Mouse (Mus musculus): Measurements from ENCODE around the gene Zfp512. TPM values are rescaled to one million over a fixed set of nuclear protein-coding genes. Genes with fewer than 3 reads are reported as not detected.
"Not testable (repeated sequence)": the region's sequence is repeated elsewhere in the genome, so short reads cannot be mapped to it uniquely, and the experiment has no call there.

The Zfp512 gene
- polyA plus RNA-seq, 1 experiment from 2014 or later, result 100 TPM

DNA sequence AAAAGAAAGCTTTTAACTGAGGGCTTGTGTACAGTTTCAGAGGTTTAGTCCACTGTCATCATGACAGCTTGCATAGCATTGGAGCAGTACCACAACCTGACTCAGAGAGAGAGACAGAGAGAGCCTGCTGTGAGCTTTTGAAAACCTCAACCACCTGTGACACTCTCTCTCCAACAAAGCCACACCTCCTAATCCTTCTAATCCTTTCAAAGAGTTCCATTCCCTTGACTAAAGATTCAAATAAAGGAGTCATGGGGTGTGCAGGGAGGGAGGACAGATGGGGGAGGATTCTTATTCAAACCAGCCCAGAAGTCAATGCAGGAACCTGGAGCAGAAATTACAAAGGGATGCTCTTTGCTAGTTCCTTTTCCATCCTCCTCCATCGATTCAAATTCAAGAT is 39.8 kb downstream of the Zfp512 start:
- 67% methylated on average over 1 of the region's 1 CpGs for WGBS
- Histone ChIP-seq H3K4me1 (peaks cover 12% of the 10 kb centered on the region), H3K36me3 (peaks cover 8% of the 10 kb centered on the region), H3K9ac (no peak overlapping the region), H3K27me3 (replicated peaks) (no peaks in the 10 kb centered on the region), H3K4me3 (no peak overlapping the region), H3K27ac (no peak overlapping the region), H3K4me2 (replicated peaks) (no peak overlapping the region), H3K9me3 (no peaks in the 10 kb centered on the region)
- ATAC-seq (ENCODE audit: low FRiP score, low read depth), result no peak

DNA sequence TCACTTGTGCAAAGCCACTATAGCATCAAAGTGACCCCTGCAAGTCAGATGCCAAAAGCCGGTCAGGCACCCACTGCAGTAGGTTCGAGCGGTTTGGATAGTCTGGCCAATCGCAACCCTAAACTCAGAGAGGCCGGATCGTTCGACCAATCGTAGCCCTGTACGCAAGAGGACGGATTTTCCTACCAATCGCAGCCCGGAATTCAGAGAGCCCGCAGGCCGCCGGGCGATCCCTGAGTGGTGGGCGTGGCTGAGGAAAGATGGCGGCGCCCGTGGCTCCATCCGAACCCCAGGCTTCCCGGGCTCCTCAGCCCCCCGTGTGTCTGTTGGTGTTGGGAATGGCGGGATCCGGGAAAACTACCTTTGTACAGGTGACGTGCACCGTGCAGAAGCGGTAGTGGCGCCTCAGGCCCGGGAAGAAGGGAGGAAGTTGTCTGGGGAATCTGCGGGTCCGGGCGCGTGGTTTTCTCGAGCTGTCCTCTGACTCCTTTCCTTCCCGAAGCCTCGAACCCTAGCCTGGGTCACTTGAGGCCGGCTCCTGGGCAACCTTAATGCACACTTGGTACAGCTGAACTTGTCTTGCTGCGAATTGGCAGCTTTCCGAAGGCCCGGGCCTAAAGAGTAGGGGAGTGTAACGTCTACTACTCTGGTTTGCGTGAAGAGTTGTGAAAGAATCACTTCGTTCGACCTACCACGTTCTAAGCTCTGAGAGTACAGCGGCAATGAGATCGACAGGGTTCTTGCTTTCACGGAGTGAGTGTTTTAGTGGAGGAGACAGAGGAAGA is 42.5 kb downstream of the Zfp512 start, which contains the start of gene Gpn1:
Gene Gpn1 (plus strand): TSS at position 229 of the 785 bp plus-strand sequence.
- no peak within 1 kb of the TSS for H3K27ac ChIP-seq
- under 1% methylated on average over 49 of the region's 49 CpGs for WGBS

DNA sequence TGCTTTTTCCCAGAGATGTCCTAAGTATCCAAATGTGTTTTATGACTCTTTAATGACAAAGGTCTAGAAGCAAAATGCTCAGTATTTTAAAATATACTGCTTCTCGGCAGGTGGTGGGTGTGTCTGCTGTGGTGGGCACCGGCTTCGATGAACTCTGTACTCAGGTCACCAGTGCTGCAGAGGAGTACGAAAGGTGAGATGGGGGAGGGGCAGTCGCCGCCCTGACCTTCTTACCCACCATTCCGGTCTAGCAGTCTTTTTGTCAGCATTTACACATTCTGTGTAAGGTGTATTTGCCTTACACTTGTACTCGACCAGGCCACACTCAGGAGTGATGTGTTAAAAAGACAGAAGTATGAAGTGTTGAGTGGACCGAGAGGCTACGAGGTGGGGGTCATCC is 52.6 kb downstream of the Zfp512 start:
- WGBS, result 93% methylated on average over 10 of the region's 10 CpGs
- no peak overlapping the region for H3K4me2 ChIP-seq (replicated peaks)
- no peak overlapping the region for H3K27ac ChIP-seq
- peaks cover 78% of the 10 kb centered on the region for H3K36me3 ChIP-seq
- H3K4me3 ChIP-seq, result no peak overlapping the region
- H3K9ac ChIP-seq, result no peak overlapping the region
- H3K9me3 ChIP-seq, result no peaks in the 10 kb centered on the region
- ATAC-seq (ENCODE audit: low FRiP score, low read depth), result no peak
- no peaks in the 10 kb centered on the region for H3K27me3 ChIP-seq (replicated peaks)
- no peaks in the 10 kb centered on the region for H3K4me1 ChIP-seq

More for the DNA sequence above, 42.5 kb downstream of the Zfp512 start, which contains the start of gene Gpn1:
- Histone ChIP-seq H3K9ac (peak within 1 kb of the TSS; percentile 67), H3K36me3 (peaks cover 28% of the 10 kb centered on the region), H3K9me3 (no peaks in the 10 kb centered on the region), H3K4me2 (replicated peaks) (peak within 1 kb of the TSS; percentile 69), H3K4me3 (peak within 1 kb of the TSS; percentile 90), H3K4me1 (peaks cover 12% of the 10 kb centered on the region), H3K27me3 (replicated peaks) (no peaks in the 10 kb centered on the region)
- peak; percentile 100 for ATAC-seq (ENCODE audit: low FRiP score, low read depth)

DNA sequence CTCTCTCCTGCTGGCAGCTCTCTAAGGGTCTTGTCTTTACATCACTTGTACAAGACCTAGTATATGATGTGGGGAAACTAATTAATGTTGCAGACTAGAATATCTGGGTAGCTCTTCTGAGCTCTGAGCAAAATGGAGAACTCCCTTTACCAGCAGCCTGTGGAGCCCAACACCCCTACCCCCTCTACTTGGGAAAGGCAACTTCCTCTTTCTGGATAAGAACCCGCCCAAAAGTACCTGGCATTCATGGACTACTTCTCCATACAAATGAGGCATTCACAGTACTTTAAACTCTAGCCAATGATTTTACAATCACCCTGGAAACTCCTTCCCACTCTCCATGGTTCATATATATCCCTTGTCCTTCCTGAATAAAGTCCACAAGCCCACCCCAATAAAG is 60.2 kb downstream of the Zfp512 start:
- WGBS, result 96% methylated on average over 1 of the region's 1 CpGs
- no peak for ATAC-seq (ENCODE audit: low FRiP score, low read depth)
- no peak overlapping the region for H3K4me3 ChIP-seq

DNA sequence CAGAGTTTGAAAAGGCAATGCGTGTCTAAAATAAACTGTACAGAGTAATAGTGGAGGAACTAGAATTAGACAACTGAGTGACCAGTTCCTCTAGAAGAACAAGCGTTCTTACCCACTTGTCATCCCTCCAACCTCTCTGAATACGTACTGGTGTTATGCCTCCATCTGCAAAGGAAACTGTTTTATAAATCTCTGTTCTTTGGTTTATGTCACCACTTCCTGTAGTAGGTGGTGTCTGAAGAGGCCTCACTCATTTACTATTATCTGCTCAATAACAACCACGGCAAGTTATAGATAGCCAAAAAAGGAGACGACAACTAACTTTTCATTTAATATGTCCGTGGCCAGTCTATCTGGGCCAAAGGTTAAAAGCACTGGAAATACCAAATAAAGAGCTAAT is 68.3 kb downstream of the Zfp512 start:
- 96% methylated on average over 6 of the region's 6 CpGs for WGBS
- Histone ChIP-seq H3K27ac (no peak overlapping the region), H3K36me3 (peaks cover 65% of the 10 kb centered on the region), H3K27me3 (replicated peaks) (no peaks in the 10 kb centered on the region), H3K4me3 (no peak overlapping the region), H3K4me1 (peaks cover 2% of the 10 kb centered on the region), H3K9me3 (no peaks in the 10 kb centered on the region), H3K4me2 (replicated peaks) (no peak overlapping the region), H3K9ac (no peak overlapping the region)
- no peak for ATAC-seq (ENCODE audit: low FRiP score, low read depth)

More for the DNA sequence above, 60.2 kb downstream of the Zfp512 start:
- no peak overlapping the region for H3K27ac ChIP-seq
- no peak overlapping the region for H3K4me2 ChIP-seq (replicated peaks)
- H3K4me1 ChIP-seq, result no peaks in the 10 kb centered on the region
- no peak overlapping the region for H3K9ac ChIP-seq
- no peaks in the 10 kb centered on the region for H3K9me3 ChIP-seq
- H3K27me3 ChIP-seq (replicated peaks), result no peaks in the 10 kb centered on the region
- peaks cover 86% of the 10 kb centered on the region for H3K36me3 ChIP-seq

DNA sequence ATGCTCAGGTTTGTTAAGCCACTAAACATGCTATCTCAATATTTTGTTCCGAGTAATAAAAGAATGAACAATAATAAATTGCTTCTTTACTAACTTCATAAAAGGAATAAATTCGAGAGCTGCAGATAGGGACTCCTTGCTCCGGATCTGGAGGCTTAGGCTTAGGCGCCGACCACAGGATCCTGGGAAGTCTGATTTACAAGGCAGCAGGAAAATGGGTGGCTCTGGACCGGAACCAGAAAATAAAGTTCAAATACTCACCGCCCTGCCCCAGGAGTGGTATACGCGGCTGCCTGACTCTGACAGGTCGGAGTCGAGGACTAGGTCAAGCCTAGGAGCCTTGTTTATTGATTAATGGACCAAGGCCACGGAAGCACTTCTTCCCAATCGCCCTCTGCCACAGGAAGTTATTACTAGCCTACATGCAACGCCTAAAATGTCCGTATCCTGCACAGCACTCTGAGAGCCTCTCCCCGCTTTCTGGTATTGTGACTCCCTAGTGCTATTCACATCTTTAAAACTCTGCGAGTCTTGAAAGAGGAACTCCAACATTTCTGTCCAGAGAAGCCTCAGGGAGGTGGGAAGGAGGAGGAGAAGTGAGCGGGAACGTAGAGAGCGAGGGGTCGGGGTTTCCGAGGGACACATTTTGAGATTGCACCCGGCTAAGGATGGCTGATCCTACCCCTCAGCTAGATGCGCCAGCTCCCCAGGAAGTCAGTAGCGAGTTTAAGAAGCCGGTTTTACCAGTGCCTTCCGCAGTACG is 74.3 kb downstream of the Zfp512 start, which contains the start of gene Slc4a1ap:
Gene Slc4a1ap (plus strand): TSS at position 642 of the 763 bp plus-strand sequence.
- ATAC-seq (ENCODE audit: low FRiP score, low read depth), result peak; percentile 90
- Histone ChIP-seq H3K36me3 (peaks cover 34% of the 10 kb centered on the region), H3K4me1 (peaks cover 26% of the 10 kb centered on the region), H3K4me3 (peak within 1 kb of the TSS; percentile 94), H3K27ac (peak within 1 kb of the TSS; percentile 39; the same call in 1 of the 2 replicates), H3K27me3 (replicated peaks) (no peaks in the 10 kb centered on the region), H3K9ac (peak within 1 kb of the TSS; percentile 93), H3K9me3 (no peaks in the 10 kb centered on the region), H3K4me2 (replicated peaks) (peak within 1 kb of the TSS; percentile 98)
- WGBS, result under 1% methylated on average over 28 of the region's 28 CpGs

DNA sequence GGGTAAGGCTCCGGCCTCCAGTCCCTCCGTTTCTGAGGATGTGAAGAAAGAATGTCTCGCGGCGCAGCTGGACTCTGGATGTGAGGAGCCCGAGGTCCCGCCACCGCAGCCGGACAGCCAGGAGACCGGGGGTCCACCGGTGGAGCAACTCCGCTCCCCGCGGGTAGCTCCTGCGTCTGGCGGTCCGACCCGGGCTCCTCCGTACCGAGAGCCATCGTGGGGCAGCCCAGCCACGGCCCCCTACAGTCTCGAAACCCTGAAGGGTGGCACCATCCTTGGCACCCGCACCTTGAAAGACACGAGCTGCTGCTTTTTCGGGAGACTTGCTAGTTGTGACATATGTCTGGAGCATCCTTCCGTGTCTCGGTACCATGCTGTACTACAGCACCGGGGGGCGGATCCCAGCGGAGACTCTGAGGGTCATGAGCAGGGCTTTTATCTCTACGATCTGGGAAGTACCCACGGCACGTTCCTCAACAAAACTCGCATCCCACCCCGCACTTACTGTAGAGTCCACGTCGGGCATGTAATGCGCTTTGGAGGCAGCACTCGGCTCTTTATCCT is 75.0 kb downstream of the Zfp512 start:
- Histone ChIP-seq H3K36me3 (peaks cover 38% of the 10 kb centered on the region), H3K4me2 (replicated peaks) (peak overlapping the region; percentile 98), H3K27me3 (replicated peaks) (no peaks in the 10 kb centered on the region), H3K4me1 (peaks cover 26% of the 10 kb centered on the region), H3K9ac (peak overlapping the region; percentile 93), H3K9me3 (no peaks in the 10 kb centered on the region), H3K4me3 (peak overlapping the region; percentile 94), H3K27ac (no peak overlapping the region)
- 4% methylated on average over 40 of the region's 40 CpGs for WGBS
- peak; percentile 44; the same call in 1 of the 2 replicates for ATAC-seq (ENCODE audit: low FRiP score, low read depth)

DNA sequence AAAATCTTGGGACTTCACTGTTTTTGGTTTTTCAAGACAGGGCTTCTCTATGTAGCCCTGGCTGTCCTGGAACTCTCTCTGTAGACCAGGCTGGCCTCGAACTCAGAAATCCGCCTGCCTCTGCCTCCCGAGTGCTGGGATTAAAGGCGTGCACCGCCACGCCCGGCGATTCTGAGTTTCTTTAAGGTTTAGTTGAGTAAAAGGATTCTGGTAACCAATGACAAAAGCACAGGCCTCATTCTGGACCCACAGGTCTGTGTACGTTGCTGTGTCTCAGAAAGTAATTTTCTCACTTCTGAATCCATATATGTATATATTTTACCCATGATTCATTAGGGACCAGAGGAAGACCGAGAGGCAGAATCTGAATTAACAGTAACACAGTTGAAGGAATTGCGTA is 75.5 kb downstream of the Zfp512 start, which contains the start of gene Supt7l:
Gene Supt7l (minus strand): TSS at position 101 of the 400 bp plus-strand sequence.
- H3K9me3 ChIP-seq; H3K27me3 ChIP-seq (replicated peaks); ATAC-seq (ENCODE audit: low FRiP score, low read depth): not testable (repeated sequence)
- WGBS, result 81% methylated on average over 11 of the region's 11 CpGs
- Histone ChIP-seq H3K4me2 (replicated peaks) (peak within 1 kb of the TSS; percentile 98), H3K36me3 (peaks cover 38% of the 10 kb centered on the region), H3K4me1 (peaks cover 26% of the 10 kb centered on the region), H3K4me3 (peak within 1 kb of the TSS; percentile 94), H3K9ac (peak within 1 kb of the TSS; percentile 93), H3K27ac (peak within 1 kb of the TSS; percentile 39; the same call in 1 of the 2 replicates)

DNA sequence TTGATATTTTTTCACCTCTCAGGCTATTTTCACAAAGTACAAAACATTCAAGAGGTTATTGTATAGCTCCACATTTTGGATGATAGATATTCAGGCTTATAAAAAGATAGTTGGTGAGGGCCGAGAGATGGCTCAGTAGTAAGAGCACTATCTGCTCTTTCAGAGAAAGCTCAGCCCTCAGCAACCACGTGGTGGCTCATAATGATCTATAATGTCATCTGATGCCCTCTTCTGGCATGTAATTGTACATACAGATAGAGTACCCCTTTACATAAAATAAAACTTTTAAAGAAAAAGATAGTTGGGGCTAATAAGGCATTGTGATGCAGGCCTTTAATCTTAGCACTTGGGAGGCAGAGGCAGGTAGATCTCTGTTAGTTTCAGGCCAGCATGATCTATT is 76.3 kb downstream of the Zfp512 start:
- peaks cover 26% of the 10 kb centered on the region for H3K4me1 ChIP-seq
- WGBS, result 76% methylated on average over 2 of the region's 2 CpGs
- H3K27me3 ChIP-seq (replicated peaks), result no peaks in the 10 kb centered on the region
- H3K4me3 ChIP-seq, result no peak overlapping the region
- peak overlapping the region; percentile 98; the same call in 1 of the 2 replicates for H3K4me2 ChIP-seq (replicated peaks)
- H3K27ac ChIP-seq, result no peak overlapping the region
- no peak overlapping the region for H3K9ac ChIP-seq
- H3K36me3 ChIP-seq, result peaks cover 40% of the 10 kb centered on the region
- no peaks in the 10 kb centered on the region for H3K9me3 ChIP-seq
- ATAC-seq (ENCODE audit: low FRiP score, low read depth), result no peak

Other genes with a start within 250 kb of the Zfp512 start
- 151 and 161 TPM in 2 replicates for gene Ppm1g, start 231.7 kb upstream of the Zfp512 start, polyA plus RNA-seq (2016; fragmentation: Nextera tagmentation; extraction: Ambion mirVana)
- 150 TPM in 2 replicates for gene Nrbp1, start 211.6 kb upstream of the Zfp512 start, polyA plus RNA-seq (2016; fragmentation: Nextera tagmentation; extraction: Ambion mirVana)
- gene Gm9970, start 211.2 kb upstream of the Zfp512 start, polyA plus RNA-seq (2016; fragmentation: Nextera tagmentation; extraction: Ambion mirVana), result 0.80 and 0.90 TPM in 2 replicates
- 3.1 and 5.1 TPM in 2 replicates for gene Krtcap3, start 200.7 kb upstream of the Zfp512 start, polyA plus RNA-seq (2016; fragmentation: Nextera tagmentation; extraction: Ambion mirVana)
- 41.2 and 43.9 TPM in 2 replicates for gene Ift172, start 161.3 kb upstream of the Zfp512 start, polyA plus RNA-seq (2016; fragmentation: Nextera tagmentation; extraction: Ambion mirVana)
- gene Fndc4, start 156.4 kb upstream of the Zfp512 start, polyA plus RNA-seq (2016; fragmentation: Nextera tagmentation; extraction: Ambion mirVana), result 79.5 and 80.7 TPM in 2 replicates
- 0.23 and 0.49 TPM in 2 replicates for gene Gckr, start 155.0 kb upstream of the Zfp512 start, polyA plus RNA-seq (2016; fragmentation: Nextera tagmentation; extraction: Ambion mirVana)
- gene 4930548H24Rik, start 33.3 kb downstream of the Zfp512 start, polyA plus RNA-seq (2016; fragmentation: Nextera tagmentation; extraction: Ambion mirVana), result not detected in 2 replicates
- gene Gpn1, start 42.3 kb downstream of the Zfp512 start, polyA plus RNA-seq (2016; fragmentation: Nextera tagmentation; extraction: Ambion mirVana), result 73.2 and 76.3 TPM in 2 replicates
- gene Slc4a1ap, start 74.6 kb downstream of the Zfp512 start, polyA plus RNA-seq (2016; fragmentation: Nextera tagmentation; extraction: Ambion mirVana), result 36.5 and 40.7 TPM in 2 replicates
- 29.5 and 30.8 TPM in 2 replicates for gene Supt7l, start 75.4 kb downstream of the Zfp512 start, polyA plus RNA-seq (2016; fragmentation: Nextera tagmentation; extraction: Ambion mirVana)
- gene Mrpl33, start 144.5 kb downstream of the Zfp512 start, polyA plus RNA-seq (2016; fragmentation: Nextera tagmentation; extraction: Ambion mirVana), result 197 and 201 TPM in 2 replicates
- 1.6 and 2.2 TPM in 2 replicates for gene Rbks, start 245.2 kb downstream of the Zfp512 start, polyA plus RNA-seq (2016; fragmentation: Nextera tagmentation; extraction: Ambion mirVana)
- gene Babam2, start 245.3 kb downstream of the Zfp512 start, polyA plus RNA-seq (2016; fragmentation: Nextera tagmentation; extraction: Ambion mirVana), result 36.0 and 45.5 TPM in 2 replicates

All from neural tube, embryonic 12.5 days (tissue).